Mouse (Mus musculus): ENCODE results near the gene Polq. TPM values are rescaled to one million over a fixed set of nuclear protein-coding genes. Genes with fewer than 3 reads are reported as not detected.

Gene Polq
- total RNA-seq (2021) = 1.8 and 2.1 TPM in 2 replicates
- long read RNA-seq, experiment 1 = 0 reads
- long read RNA-seq, experiment 2 = 0 reads

DNA sequence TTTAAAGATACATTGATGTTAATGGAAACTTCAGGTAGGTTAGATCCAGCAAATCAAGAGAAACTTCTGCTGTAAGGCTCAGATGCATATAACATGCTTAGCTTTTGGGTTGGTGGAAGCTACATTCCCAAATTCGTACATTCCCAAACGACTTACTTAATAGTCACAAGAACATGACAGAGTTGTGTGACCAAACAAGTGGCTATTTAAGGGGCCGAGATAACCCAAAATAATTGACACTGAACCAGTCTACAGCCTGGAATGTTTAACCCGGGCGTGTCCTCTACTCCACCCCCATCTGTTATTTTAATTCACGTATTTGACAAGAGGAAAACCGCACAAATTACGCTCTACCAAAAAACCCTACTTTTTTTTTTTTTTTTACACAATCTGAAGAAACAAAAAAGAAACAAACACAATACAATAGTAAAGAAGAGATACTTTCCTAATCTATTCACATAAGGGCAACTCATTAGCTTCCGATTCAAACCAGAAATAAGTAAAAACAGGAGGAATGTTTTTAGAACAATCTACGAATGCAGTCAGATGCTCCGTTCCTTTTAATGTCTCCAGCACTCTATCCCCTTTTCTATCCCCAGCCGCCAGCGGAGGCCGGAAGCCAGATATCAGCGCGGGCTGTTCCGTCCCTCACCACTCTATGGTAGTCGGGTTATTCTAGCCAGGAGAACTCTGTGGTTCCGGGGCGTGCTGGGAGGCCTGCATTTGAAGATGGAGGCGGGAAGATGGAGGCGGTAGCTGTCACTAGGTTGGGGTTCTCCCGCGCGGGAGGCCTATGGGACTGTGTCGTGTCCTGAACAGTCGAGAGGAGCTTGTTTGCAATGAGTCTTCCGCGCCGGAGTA lies at the start of gene Polq:
TSS of gene Polq (plus strand) at position 726 of the 861 bp plus-strand sequence.
- peak; percentile 97 for DNase-seq

DNA sequence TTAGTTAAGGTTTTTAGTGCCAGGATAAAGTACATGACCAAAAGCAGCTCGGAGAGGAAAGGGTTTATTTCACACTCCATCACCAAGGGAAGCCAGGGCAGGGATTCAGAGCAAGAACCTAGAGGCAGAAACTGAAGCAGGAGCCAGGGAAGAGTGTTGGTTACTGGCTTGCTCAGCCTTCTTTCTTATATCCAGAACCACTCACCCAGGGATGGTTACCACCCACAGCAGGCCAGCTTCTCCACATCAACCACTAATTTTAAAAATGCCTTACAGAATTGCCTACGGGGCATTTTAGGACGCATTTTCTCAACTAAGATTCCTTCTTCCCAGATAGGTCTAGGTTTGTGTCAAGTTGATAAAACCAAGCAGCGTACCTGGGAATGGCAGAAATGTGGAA lies 48.2 kb upstream of the Polq start:
- no peak for DNase-seq

- DNase-seq = no peak
These were observed 32.5 kb upstream of the Polq start for GRCm38 (mm10) chr16:36979127-36979526.

GRCm38 (mm10) chr16:36983796-36984195 lies 27.8 kb upstream of the Polq start:
- DNase-seq = no peak

DNA sequence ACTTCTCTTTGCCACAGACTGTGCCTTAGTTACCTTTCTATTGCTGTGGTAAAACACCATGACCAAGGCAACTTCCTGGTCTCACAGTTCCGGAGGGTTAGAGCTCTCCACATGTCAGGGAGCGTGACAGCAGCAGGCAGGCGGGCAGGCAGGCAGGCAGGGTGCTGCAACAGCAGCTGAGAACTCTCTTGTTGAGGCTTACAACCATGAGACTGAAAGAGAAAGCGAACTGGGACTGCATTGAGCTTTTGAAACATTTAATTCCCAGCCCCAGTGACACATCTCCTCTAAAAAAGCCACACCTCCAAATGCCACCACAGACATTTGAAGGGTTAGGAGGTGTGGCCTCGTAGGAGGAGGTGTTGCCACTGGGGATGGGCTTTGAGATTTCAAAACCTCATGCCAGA lies 25.9 kb upstream of the Polq start:
- DNase-seq = no peak

- no peak for DNase-seq
These were observed 24.2 kb upstream of the Polq start for GRCm38 (mm10) chr16:36987399-36987798.

DNA sequence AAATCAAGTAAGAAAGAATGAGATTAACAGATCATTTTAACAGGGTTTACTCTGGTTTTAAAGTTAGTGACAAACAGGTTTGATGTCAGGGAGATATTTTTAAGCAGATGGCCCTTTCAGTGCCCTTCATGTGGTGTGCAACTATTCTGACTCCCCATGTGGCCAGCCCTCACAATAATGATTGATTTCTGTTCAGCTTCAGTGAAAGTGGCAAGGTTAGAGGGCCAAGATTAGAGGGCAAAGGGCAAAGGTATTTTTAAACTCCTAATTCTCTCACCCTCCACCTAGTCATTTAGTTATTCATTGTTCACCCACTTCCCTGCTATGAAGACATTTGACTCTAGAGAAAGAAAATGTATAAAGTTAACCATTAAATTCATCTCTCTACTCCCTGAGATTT lies 23.5 kb upstream of the Polq start:
- DNase-seq = no peak

- DNase-seq = no peak
These were observed 22.1 kb upstream of the Polq start for GRCm38 (mm10) chr16:36989493-36989892.

DNA sequence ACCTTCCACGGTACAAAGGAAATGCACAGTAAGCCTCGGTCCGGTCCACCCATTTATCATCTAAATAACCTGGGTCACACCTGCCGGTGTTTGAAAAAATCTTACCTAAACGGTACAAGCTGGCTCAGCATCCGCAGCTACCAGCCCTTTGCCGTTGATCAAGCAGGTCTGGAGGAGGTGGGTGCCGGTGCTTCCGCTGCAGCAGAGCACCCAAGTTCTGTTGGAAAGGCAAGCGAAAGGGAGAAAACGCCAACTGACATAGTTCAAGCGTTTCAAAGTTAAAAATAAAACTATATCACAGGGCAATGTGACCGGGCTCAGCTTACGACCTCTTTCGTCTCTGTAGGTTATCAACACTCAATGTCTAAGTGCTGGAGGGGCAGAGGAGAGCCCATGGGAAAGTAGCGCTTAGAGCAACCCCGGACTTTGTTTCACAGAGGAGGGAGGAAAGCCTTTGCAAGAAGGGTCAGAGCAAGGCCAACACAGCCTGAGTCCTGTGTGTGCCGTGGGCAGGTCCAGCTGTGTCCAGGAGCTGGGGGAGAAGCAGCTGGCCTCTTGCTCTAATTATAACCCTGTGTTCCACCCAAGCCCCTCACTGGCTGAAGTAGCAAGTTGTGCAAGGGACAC lies 21.5 kb upstream of the Polq start, which contains the start of gene Fbxo40:
TSS of gene Fbxo40 (minus strand) at position 469 of the 627 bp plus-strand sequence.
- no peak for DNase-seq

- peak; percentile 6 for DNase-seq
These were observed 13.9 kb upstream of the Polq start for GRCm38 (mm10) chr16:36997650-36998049.

DNA sequence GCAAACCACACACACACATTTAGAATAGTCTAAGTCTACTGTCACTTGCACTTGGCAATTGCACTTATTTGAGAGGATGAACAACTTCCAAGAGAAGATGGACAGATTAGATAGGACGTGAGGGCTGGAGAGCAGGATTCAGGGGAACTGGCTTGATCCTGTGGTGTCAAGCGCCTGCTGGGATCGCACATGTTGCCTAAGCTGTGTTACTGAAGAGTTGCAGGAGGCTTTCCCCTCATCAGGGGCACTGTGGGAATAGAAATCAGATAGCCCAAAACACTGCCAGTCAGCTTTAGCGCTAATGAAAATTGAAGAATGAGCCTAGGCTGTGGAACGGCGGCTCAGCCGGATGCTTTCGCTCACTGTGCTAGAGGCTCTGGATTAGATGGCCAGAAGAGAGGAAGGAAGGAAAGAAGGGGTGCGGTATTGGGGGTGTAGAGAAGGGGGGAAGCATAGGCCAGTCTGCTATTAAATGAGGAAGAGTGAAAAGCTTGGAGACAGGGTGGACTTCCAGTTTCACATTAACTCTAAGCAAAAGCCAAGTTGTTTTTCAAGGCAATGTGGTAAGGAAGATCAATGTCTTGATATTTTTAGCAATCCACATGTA lies 12.1 kb upstream of the Polq start:
- no peak for DNase-seq

GRCm38 (mm10) chr16:37009262-37009661 lies 2.3 kb upstream of the Polq start:
- DNase-seq = no peak

DNA sequence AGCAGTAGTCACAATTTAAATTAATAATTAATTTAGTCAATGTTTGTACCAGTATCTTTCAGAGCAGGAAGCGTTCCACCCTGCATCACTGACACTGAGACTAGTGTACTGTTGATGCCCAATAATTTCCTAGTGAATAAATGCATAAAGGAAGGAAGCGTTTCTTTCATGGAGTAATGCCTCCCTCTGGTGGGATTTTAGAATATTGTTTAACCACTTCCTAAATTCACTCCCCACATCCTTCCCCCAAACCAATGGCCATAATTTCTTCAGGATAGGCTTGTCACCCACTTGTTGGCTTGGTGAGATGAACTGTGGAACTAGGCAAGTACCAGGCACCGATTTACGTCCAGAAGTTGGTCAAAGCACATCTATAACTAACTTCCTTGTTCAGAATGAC lies 1.2 kb upstream of the Polq start:
- peak; percentile 35 for DNase-seq

GRCm38 (mm10) chr16:37011922-37012289 lies 320 bp downstream of the Polq start:
- DNase-seq = peak; percentile 28

- no peak for DNase-seq
These were observed 750 bp downstream of the Polq start for GRCm38 (mm10) chr16:37012336-37012735.

DNA sequence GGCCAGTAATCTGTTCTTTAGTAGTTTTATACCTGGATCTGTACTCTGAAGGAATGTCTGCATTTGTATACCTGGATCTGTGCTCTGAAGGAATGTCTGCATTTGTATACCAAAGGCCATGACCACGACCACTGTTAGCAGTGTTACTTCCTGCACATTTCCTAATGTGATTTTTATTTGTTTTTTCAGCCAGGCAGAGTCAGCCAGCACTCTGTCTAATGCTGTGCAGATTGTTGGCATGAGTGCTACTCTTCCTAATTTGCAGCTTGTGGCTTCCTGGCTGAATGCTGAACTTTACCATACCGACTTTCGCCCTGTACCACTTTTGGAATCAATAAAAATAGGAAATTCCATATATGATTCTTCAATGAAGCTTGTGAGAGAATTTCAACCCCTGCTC lies 16.0 kb downstream of the Polq start:
- no peak for DNase-seq

DNA sequence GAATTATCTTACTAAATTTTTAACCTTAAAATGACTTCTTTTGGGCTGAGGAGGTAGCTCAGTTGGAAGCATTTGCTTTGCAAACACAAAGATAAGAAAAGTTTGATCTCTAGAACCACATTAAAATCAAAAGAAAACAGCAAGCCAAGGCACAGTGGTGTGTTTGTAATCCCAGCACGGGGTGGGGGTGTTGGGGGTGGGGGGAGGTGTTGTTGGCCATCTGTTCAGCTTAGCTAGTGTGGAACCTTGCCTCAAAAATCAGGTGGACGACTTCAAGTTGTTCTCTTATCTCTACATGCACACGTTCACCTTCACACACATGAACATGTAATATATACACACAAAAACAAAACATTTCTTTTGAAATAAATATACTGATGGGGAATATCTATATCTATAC lies 20.4 kb downstream of the Polq start:
- no peak for DNase-seq

DNA sequence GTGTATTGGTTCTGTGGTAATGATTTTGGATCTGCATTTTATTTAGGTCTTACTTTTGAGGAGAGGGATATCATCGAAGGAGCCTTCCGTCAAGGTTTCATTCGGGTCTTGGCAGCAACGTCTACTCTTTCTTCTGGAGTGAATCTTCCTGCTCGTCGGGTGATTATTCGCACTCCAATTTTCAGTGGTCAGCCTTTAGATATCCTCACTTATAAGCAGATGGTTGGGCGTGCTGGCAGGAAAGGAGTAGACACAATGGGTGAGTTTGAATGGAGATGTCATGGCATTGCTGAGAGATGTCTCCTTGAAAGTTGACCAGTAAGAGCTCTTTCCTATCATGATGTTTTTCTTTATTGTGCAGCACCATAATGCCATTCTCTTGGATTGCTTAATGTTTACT lies 23.2 kb downstream of the Polq start:
- no peak for DNase-seq

DNA sequence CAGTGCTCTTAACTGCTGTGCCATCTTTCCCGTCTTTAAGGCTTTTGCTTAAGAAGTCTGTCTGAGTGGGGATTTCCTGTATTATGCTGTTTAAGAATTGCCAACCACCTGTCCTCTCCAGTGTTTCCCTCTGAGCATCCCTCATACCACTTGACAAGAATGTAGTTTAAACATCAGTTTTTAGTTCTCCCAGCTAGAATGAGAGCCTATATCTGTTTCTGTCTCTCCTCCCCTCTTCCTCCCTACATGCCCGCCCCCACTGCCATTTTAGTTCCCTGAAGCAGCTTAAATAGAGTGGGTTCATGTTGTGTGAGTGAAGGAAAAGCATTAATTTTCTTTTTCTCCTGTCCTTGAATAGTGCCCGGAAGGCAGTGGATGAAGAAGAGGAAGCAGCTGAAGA lies 48.0 kb downstream of the Polq start:
- DNase-seq = no peak

GRCm38 (mm10) chr16:37061261-37061660 lies 49.7 kb downstream of the Polq start:
- DNase-seq = no peak

GRCm38 (mm10) chr16:37072354-37072753 lies 60.8 kb downstream of the Polq start:
- no peak for DNase-seq

DNA sequence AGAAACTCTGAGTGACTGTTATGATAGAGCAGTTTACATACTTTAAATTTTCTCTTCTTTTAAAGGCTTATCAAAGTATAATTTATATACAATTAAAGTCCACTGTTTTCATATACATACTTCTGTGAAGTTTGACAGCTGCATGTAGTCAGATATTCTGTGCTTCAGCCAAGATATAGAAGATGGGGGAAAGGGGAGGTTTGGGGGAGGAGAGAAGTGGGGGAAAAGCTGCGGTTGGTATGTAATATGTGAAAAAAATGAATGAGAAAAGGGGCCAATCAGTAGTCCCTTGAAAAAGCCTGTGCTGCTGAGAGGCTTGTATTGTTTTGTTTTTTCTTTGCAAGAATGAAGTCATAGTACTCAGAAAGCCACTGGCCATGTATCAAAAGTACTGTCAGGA lies 78.1 kb downstream of the Polq start:
- no peak for DNase-seq

- no peak for DNase-seq
These were observed 82.7 kb downstream of the Polq start for GRCm38 (mm10) chr16:37094169-37094833.

Measured in adrenal gland, postnatal 14 days (tissue).